Mouse (Mus musculus) cerebellum, adult 8-10 months (tissue): Measurements from ENCODE around the gene Olfr543.
"Not testable (repeated sequence)": the region's sequence is repeated elsewhere in the genome, so short reads cannot be mapped to it uniquely, and the experiment has no call there.

Source experiments
- DNase-seq: peaks from one replicate; pipeline ENCODE4 v3.0.0; 2022

The Olfr543 gene

GRCm38 (mm10) chr7:102481579-102481978 lies at the start of gene Olfr543:
Olfr543 (minus strand) TSS chr7:102481679.
- DNase-seq, result no peak

- no peak for DNase-seq
Observed at GRCm38 (mm10) chr7:102529052-102529451, 47.6 kb upstream of the Olfr543 start.

GRCm38 (mm10) chr7:102517051-102517335 lies 35.5 kb upstream of the Olfr543 start:
- DNase-seq, result no peak

GRCm38 (mm10) chr7:102516261-102517050 lies 35.0 kb upstream of the Olfr543 start:
- no peak for DNase-seq

GRCm38 (mm10) chr7:102514144-102514543 lies 32.7 kb upstream of the Olfr543 start:
- DNase-seq, result no peak

GRCm38 (mm10) chr7:102512814-102513435 lies 31.4 kb upstream of the Olfr543 start:
- peak; percentile 85 for DNase-seq

GRCm38 (mm10) chr7:102511927-102512326 lies 30.4 kb upstream of the Olfr543 start:
- DNase-seq, result no peak

- DNase-seq, result no peak
Observed at GRCm38 (mm10) chr7:102509726-102510125, 28.2 kb upstream of the Olfr543 start.

- no peak for DNase-seq
Observed at GRCm38 (mm10) chr7:102508666-102509065, 27.2 kb upstream of the Olfr543 start.

GRCm38 (mm10) chr7:102508066-102508465 lies 26.6 kb upstream of the Olfr543 start:
- DNase-seq, result no peak

- peak; percentile 75 for DNase-seq
Observed at GRCm38 (mm10) chr7:102506848-102507247, 25.4 kb upstream of the Olfr543 start.

GRCm38 (mm10) chr7:102501986-102502385 lies 20.5 kb upstream of the Olfr543 start:
- peak; percentile 33 for DNase-seq

- no peak for DNase-seq
Observed at GRCm38 (mm10) chr7:102499473-102499872, 18.0 kb upstream of the Olfr543 start, which contains the start of gene Olfr545. Olfr545 (minus strand) TSS chr7:102499573.

GRCm38 (mm10) chr7:102494416-102494815 lies 12.9 kb upstream of the Olfr543 start:
- not testable (repeated sequence) for DNase-seq

- no peak for DNase-seq
Observed at GRCm38 (mm10) chr7:102488161-102488560, 6.7 kb upstream of the Olfr543 start, which contains the start of gene Olfr544. Olfr544 (minus strand) TSS chr7:102488313.

GRCm38 (mm10) chr7:102486105-102486504 lies 4.6 kb upstream of the Olfr543 start:
- no peak for DNase-seq

GRCm38 (mm10) chr7:102484766-102485165 lies 3.3 kb upstream of the Olfr543 start:
- DNase-seq, result not testable (repeated sequence)

GRCm38 (mm10) chr7:102483665-102484064 lies 2.2 kb upstream of the Olfr543 start:
- DNase-seq, result no peak

- no peak for DNase-seq
Observed at GRCm38 (mm10) chr7:102480821-102481220, 658 bp downstream of the Olfr543 start.

- DNase-seq, result no peak
Observed at GRCm38 (mm10) chr7:102479368-102480078, 2.0 kb downstream of the Olfr543 start.

- no peak for DNase-seq
Observed at GRCm38 (mm10) chr7:102478926-102479325, 2.6 kb downstream of the Olfr543 start.

- DNase-seq, result no peak
Observed at GRCm38 (mm10) chr7:102478425-102478824, 3.1 kb downstream of the Olfr543 start.

GRCm38 (mm10) chr7:102477377-102477776 lies 4.1 kb downstream of the Olfr543 start:
- DNase-seq, result no peak

GRCm38 (mm10) chr7:102476601-102477000 lies 4.9 kb downstream of the Olfr543 start:
- DNase-seq, result no peak
